Mouse (Mus musculus) lung, postnatal 0 days (tissue): ENCODE measurements around the gene Flnc. TPM values are rescaled to one million over a fixed set of nuclear protein-coding genes. Genes with fewer than 3 reads are reported as not detected.

Source experiments
- ATAC-seq: fragments of 200-750 bp; cut with Nextera tagmentation; 2 replicates; pipeline ENCODE4 v1.8.0; 2017; ENCODE audit warnings: moderate library complexity
- DNase-seq: peaks from one replicate; pipeline ENCODE4 v3.0.0-alpha.2; 2016; ENCODE audit warnings: low spot score
- H3K27ac ChIP-seq: fragments of 300-500 bp; sonication (generic); 2 replicates; pipeline ENCODE4 v1.5.1; 2014; ENCODE audit warnings: antibody characterized with exemption, mild to moderate bottlenecking, low read length, mixed read lengths
- H3K27me3 ChIP-seq: fragments of 300-500 bp; sonication (generic); replicated peaks from 2 replicates; pipeline ENCODE4 v1.6.1; 2014; ENCODE audit warnings: low read length, mixed read lengths; ENCODE audit not compliant: insufficient read depth
- H3K36me3 ChIP-seq: fragments of 300-500 bp; sonication (generic); 2 replicates; pipeline ENCODE4 v1.6.1; 2014; ENCODE audit warnings: low read length, mixed read lengths; ENCODE audit not compliant: insufficient read depth
- H3K4me1 ChIP-seq: fragments of 300-500 bp; sonication (generic); 2 replicates; pipeline ENCODE4 v1.6.1; 2014; ENCODE audit warnings: antibody characterized with exemption, low read depth, low read length, mixed read lengths; ENCODE audit not compliant: insufficient read depth
- H3K4me2 ChIP-seq: fragments of 300-500 bp; sonication (generic); replicated peaks from 2 replicates; pipeline ENCODE4 v1.6.1; 2014; ENCODE audit warnings: low read depth, mild to moderate bottlenecking, low read length, moderate library complexity, mixed read lengths
- H3K4me3 ChIP-seq: fragments of 300-500 bp; sonication (generic); 2 replicates; pipeline ENCODE4 v1.5.1; 2014; ENCODE audit warnings: low read depth, low read length
- H3K9ac ChIP-seq: fragments of 300-500 bp; sonication (generic); replicated peaks from 2 replicates; pipeline ENCODE4 v1.6.1; 2014; ENCODE audit warnings: low read depth, mild to moderate bottlenecking
- H3K9me3 ChIP-seq: fragments of 300-500 bp; sonication (generic); 2 replicates; pipeline ENCODE4 v1.6.1; 2016; ENCODE audit warnings: low read length, mixed read lengths
- CTCF ChIP-seq: IDR thresholded peaks from 2 replicates; pipeline ENCODE4 v1.5.1; 2016; ENCODE audit warnings: antibody characterized with exemption, mild to moderate bottlenecking
- EP300 ChIP-seq: IDR thresholded peaks from 2 replicates; pipeline ENCODE4 v1.6.1; 2016; ENCODE audit warnings: antibody characterized with exemption, mild to moderate bottlenecking, control low read depth
- WGBS: fragments of 180-500 bp; shearing (Covaris S2); extraction: QIAGEN DNeasy Blood & Tissue Kit; methylation state at CpG from one replicate; pipeline ENCODE4 v1.1.7; 2014; 5-methylcytosine and 5-hydroxymethylcytosine counted together
- polyA plus RNA-seq: library from polyadenylated mRNA; unstranded; fragments of >200 nt; fragmentation: Nextera tagmentation; extraction: Ambion mirVana; gene quantifications from 2 replicates; pipeline ENCODE4 v1.2.1, GENCODE M21; 2015

Flnc gene
- polyA plus RNA-seq, 1 experiment from 2014 or later = 1.2 TPM

DNA sequence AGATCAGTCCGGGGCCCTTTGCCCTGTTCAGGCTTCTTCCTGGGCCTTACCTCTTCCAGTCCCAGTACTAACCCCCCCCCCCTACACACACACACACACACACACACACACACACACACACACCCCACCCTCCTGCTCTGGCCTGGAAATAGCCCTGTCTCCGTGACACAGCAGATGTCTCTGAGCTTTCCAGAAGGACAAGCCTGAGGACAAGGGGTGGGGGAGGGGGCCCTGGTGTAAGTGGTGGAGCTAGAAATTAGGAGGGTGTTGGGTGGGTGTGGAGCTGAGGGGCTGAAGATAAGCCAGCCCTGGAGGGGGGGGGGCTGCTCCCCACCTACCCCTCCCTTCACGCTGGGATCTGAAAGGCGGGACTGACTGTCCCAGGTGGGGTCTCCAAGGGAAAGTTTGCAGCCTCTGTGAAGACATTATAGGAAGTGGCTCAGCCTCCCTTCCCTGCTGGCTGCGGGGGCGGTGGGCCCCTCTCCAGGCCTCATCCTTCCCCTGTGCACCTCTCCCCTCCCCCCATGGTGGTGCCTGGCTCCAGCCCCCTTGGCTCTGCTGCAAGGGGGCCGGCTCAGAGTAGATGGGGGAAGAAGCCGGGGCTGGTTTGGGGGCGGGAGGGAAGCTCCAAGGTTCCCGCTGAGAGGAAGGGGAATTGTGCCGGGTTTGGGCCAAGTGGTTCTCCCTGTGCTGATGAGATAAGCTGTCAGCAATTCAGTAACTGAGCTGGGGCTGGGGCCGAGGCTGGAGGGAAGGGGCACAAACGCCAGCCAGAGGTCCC, 2.0 kb downstream of the Flnc start:
- Histone ChIP-seq H3K4me3 (0 out of 2 replicates have a peak overlapping the region, but pooled peaks have one; percentile 4), H3K4me1 (no peaks in the 10 kb centered on the region), H3K4me2 (0 out of 2 replicates have a peak overlapping the region, but pooled peaks have one; percentile 0), H3K27me3 (0 out of 2 replicates have a peak, but pooled peaks cover 6% of the 10 kb centered on the region), H3K27ac (no peak overlapping the region), H3K9me3 (no peaks in the 10 kb centered on the region), H3K36me3 (no peaks in the 10 kb centered on the region), H3K9ac (no peak overlapping the region)
- 13% methylated on average over 13 of the region's 13 CpGs for WGBS
- ATAC-seq (0 out of 2 replicates have a peak, but pooled peaks have one; percentile 13), DNase-seq (no peak)
- no peak for TF ChIP-seq EP300
- no peak for TF ChIP-seq CTCF

DNA sequence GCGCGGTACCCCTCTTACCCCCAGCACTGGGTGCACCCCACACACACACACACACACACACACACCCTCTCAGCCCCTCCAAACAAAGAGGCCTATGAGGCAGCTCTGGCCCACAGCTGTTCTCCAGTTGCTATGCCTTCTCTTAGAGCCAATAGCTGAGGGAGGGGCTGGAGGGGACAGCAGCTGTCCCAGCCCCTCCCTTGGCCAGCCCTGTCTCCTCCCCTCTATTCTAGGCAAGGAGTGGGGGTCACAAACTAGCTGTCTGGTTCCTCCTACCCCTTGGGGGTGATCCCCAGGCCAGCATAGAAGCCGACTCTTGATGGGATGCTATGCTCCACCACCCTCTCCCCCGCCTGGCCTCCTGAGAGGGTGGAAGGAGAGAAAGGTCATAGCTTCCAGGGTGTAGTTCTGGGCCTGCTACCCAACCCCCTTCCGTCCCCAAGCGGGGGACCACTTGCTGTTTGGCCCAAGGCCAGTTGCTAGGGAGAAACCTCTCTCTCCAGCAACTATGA, 2.9 kb downstream of the Flnc start:
- Histone ChIP-seq H3K36me3 (no peaks in the 10 kb centered on the region), H3K9ac (no peak overlapping the region), H3K4me1 (no peaks in the 10 kb centered on the region), H3K4me2 (no peak overlapping the region), H3K9me3 (no peaks in the 10 kb centered on the region), H3K27me3 (0 out of 2 replicates have a peak, but pooled peaks cover 6% of the 10 kb centered on the region), H3K4me3 (no peak overlapping the region), H3K27ac (no peak overlapping the region)
- WGBS = 27% methylated on average over 6 of the region's 6 CpGs
- ATAC-seq = peak; percentile 15
- no peak for DNase-seq
- no peak for TF ChIP-seq CTCF
- TF ChIP-seq EP300 = no peak

DNA sequence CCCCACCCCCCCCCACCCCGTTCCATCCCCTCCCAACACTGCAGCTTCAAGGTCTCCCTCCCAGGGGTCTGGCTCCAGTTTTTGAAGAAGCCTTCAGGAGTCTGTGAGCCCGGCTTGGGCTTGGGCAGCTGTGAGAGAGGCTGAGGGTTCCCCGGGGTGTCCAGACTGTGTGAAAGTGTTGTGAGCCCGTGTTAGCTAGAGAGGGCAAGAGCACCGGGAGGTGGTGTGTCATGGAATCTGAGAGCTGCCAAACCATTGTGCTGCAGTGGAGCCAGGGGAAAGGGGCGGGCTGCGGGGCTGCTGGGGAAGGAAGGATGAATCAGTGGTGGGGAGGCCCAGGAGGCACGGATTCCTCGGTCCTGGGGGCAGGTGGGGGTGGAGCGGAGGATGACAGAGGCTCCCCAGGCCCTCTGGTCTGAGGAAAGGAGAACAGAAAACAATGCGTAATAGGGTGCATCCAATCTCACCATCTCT, 3.4 kb downstream of the Flnc start:
- no peaks in the 10 kb centered on the region for H3K4me1 ChIP-seq
- H3K4me2 ChIP-seq = no peak overlapping the region
- ATAC-seq = peak; percentile 31
- H3K4me3 ChIP-seq = no peak overlapping the region
- DNase-seq = peak; percentile 59
- no peak overlapping the region for H3K9ac ChIP-seq
- 13% methylated on average over 11 of the region's 11 CpGs for WGBS
- H3K36me3 ChIP-seq = no peaks in the 10 kb centered on the region
- no peak for TF ChIP-seq CTCF
- no peak for TF ChIP-seq EP300
- no peak overlapping the region for H3K27ac ChIP-seq
- H3K9me3 ChIP-seq = no peaks in the 10 kb centered on the region
- H3K27me3 ChIP-seq = 0 out of 2 replicates have a peak, but pooled peaks cover 6% of the 10 kb centered on the region

DNA sequence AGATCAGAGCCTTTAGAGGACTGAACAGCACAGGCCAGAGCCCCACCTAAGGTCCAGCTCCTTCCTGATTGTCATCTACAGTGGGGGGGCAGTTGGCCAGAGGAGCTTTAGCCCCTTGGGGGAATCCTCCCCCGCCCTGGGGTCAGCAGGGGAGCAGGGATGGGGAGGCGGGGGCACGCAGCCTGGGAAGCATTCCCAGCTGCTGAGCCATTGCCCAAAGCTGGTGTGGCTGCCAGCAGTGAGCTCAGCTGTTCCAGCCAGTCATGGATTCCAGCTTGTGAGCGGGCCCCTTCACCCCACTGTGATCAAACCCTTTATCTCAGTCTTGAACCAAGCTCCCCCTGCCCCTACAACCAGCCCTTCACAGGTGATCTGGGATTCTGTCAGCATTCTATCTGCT, 6.2 kb downstream of the Flnc start:
- TF ChIP-seq EP300 (no peak), CTCF (no peak)
- no peak overlapping the region for H3K4me3 ChIP-seq
- no peaks in the 10 kb centered on the region for H3K27me3 ChIP-seq
- DNase-seq = no peak
- H3K4me2 ChIP-seq = no peak overlapping the region
- H3K9ac ChIP-seq = no peak overlapping the region
- no peak for ATAC-seq
- no peaks in the 10 kb centered on the region for H3K36me3 ChIP-seq
- WGBS = 78% methylated on average over 4 of the region's 4 CpGs
- no peaks in the 10 kb centered on the region for H3K9me3 ChIP-seq
- H3K27ac ChIP-seq = no peak overlapping the region
- no peaks in the 10 kb centered on the region for H3K4me1 ChIP-seq

DNA sequence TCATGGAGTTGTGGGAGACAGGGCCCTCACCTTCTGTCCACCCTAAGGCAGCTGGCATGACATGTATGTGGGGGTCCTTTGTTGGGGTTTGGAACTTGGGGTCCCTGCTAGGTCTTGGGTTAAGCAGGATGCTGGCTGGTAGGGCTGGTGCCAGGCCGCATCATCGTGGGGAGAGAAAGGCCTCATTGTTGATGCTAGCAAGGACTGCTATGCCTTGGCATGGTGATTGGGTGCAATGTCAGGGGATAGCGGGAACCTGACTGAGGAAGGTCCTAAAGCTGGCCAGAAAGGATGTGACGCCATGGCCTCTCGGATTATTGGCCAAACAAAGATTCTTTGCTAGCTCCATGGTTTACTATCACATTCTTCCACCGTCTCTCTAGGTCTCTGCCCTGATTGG, 6.7 kb downstream of the Flnc start:
- Histone ChIP-seq H3K27ac (no peak overlapping the region), H3K4me1 (no peaks in the 10 kb centered on the region), H3K9me3 (no peaks in the 10 kb centered on the region), H3K27me3 (no peaks in the 10 kb centered on the region), H3K4me2 (no peak overlapping the region), H3K4me3 (no peak overlapping the region), H3K36me3 (no peaks in the 10 kb centered on the region), H3K9ac (no peak overlapping the region)
- ATAC-seq (no peak), DNase-seq (no peak)
- WGBS = 82% methylated on average over 6 of the region's 6 CpGs
- TF ChIP-seq EP300 (no peak), CTCF (no peak)

DNA sequence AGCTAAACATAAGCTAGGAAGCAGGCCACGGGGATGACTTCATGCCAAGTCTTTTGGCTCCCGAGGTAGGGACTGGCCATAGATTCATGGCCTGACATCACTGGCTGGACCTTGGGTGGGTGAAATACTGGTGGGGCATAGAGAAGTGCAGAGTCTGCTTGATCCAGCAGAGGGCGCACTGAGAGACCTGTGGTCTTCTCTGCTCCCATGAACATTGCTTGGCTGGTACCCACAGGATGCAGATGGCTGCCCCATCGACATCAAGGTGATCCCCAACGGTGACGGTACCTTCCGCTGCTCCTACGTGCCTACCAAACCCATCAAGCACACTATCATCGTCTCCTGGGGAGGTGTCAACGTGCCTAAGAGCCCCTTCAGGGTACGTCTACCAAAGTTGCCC, 11.7 kb downstream of the Flnc start:
- H3K4me2 ChIP-seq = no peak overlapping the region
- ATAC-seq (0 out of 2 replicates have a peak, but pooled peaks have one; percentile 27), DNase-seq (peak; percentile 48)
- H3K36me3 ChIP-seq = no peaks in the 10 kb centered on the region
- no peaks in the 10 kb centered on the region for H3K9me3 ChIP-seq
- 71% methylated on average over 11 of the region's 11 CpGs for WGBS
- H3K27me3 ChIP-seq = no peaks in the 10 kb centered on the region
- H3K4me1 ChIP-seq = no peaks in the 10 kb centered on the region
- no peak overlapping the region for H3K4me3 ChIP-seq
- H3K27ac ChIP-seq = no peak overlapping the region
- peak; percentile 74 for TF ChIP-seq CTCF
- no peak for TF ChIP-seq EP300
- H3K9ac ChIP-seq = no peak overlapping the region
